Mouse (Mus musculus): Measurements from ENCODE around the gene Cnfn. TPM values are rescaled to one million over a fixed set of nuclear protein-coding genes. Genes with fewer than 3 reads are reported as not detected.
A peak's percentile ranks its signal among the peaks of the same experiment; 100 is the strongest.

The Cnfn gene
- polyA plus RNA-seq (2014; fragmentation: Nextera tagmentation; extraction: Ambion mirVana), result 17.7 and 80.3 TPM in 2 replicates

DNA sequence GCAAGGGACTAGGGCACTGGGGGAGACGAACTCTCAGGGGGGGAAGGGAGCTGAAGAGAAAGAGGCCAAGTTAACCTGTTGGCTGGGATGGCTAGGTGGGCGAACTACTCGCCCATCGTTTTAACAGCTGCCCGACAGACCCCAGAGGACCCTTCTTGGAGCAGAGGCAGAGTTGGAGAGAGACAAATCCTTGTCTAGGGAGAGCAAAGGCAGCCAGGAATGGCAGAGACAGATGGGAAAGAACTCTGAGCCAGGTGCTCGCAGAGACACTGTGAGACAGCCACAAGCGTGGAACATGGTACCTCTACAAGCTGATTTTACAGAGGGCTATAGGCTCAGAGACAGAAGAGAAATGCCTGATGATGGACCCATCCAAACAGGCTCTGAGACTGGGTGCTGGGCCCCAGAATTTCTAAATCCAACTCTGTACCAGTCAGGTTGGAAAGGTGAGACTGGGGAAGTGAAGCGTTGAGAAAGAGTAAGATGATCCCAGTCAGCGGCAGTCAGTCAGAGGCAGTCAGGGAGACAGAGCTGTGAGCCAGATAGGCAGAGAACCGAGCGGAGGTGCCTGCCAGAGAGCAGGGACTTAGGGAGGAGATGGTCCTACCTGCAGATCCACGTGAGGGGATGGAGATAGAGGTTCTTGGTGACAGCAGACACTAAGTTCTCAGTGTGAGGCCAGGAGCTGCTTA is at the start of gene Cnfn:
Gene Cnfn, minus strand, starts transcription at position 667 of the 692 bp plus-strand sequence.
- Histone ChIP-seq H3K9ac (ENCODE audit: low read depth, low read length) (no peak within 1 kb of the TSS), H3K4me3 (ENCODE audit: low read depth, low read length) (no peak within 1 kb of the TSS), H3K36me3 (ENCODE audit: control insufficient read depth, insufficient read depth, low read length) (peaks cover 3% of the 10 kb centered on the region; the same call in 1 of the 2 replicates), H3K27ac (replicated peaks; ENCODE audit: low read depth, low read length) (no peak within 1 kb of the TSS), H3K4me2 (ENCODE audit: low read depth, low read length) (no peak within 1 kb of the TSS), H3K9me3 (ENCODE audit: control insufficient read depth, low read length) (no peaks in the 10 kb centered on the region), H3K27me3 (replicated peaks; ENCODE audit: control insufficient read depth, insufficient read depth, low read length) (peaks cover 33% of the 10 kb centered on the region), H3K4me1 (ENCODE audit: control insufficient read depth, insufficient read depth, low read length) (peaks cover 13% of the 10 kb centered on the region; the same call in 1 of the 2 replicates)
- DNase-seq (ENCODE audit: low spot score) (no peak), ATAC-seq (ENCODE audit: low read depth) (no peak)
- 49% methylated on average over 12 of the region's 12 CpGs for WGBS

DNA sequence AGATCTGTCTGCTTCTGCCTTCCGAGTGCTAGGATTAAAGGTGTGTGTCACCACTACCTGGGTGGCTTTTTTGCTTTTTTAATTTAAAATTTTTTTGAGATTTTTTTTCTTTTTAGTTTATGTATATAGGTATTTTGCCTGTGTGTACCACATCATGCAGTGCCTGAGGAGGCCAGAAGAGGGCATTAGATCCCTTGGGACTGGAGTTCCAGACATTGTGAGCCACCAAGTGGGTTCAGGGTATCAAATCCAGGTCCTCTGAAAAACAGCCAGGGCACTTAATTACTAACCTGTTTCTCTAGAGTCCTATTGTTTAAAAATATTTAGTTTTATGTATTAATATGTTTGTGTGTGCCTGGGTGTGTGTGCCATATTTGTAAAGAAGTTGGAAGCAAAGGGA is 48.1 kb upstream of the Cnfn start:
- 82% methylated on average over 1 of the region's 1 CpGs for WGBS
- no peak overlapping the region for H3K27ac ChIP-seq (replicated peaks; ENCODE audit: low read depth, low read length)
- no peak overlapping the region for H3K9ac ChIP-seq (ENCODE audit: low read depth, low read length)
- peaks cover 6% of the 10 kb centered on the region; the same call in 1 of the 2 replicates for H3K27me3 ChIP-seq (replicated peaks; ENCODE audit: control insufficient read depth, insufficient read depth, low read length)
- no peaks in the 10 kb centered on the region for H3K4me1 ChIP-seq (ENCODE audit: control insufficient read depth, insufficient read depth, low read length)
- H3K4me3 ChIP-seq (ENCODE audit: low read depth, low read length), result no peak overlapping the region
- DNase-seq (ENCODE audit: low spot score) (no peak), ATAC-seq (ENCODE audit: low read depth) (no peak)
- H3K4me2 ChIP-seq (ENCODE audit: low read depth, low read length), result no peak overlapping the region
- no peaks in the 10 kb centered on the region for H3K36me3 ChIP-seq (ENCODE audit: control insufficient read depth, insufficient read depth, low read length)
- H3K9me3 ChIP-seq (ENCODE audit: control insufficient read depth, low read length), result no peaks in the 10 kb centered on the region

DNA sequence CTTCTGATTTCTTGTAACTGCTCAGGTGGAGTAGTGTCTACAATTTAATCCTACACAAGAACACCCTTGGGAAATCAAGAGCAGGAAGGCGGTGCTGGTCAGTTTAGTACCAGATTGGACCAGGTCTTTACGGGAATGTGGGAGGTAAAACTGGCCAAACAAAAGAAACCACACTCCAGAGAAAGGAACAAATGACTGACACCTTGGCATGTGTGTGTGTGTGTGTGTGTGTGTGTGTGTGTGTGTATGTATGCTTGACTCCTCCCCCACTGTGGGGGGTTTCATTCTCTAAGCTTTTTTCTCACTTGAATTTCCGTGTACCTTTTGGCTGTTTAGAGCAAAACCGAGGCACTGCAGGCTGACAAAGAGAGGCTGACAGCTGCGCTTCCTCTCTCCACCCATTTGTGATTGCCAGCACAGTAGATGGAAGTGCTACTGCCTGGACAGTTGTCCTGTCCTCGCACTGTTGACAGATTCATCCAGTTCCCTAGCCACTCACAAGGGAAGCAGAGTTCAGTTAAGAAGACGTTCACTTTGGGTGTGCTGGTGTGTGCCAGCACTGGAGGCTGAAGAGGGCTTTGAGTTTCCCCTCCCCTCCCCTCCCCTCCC is 43.4 kb upstream of the Cnfn start, which contains the start of gene Cxcl17:
Gene Cxcl17, minus strand, starts transcription at position 54 of the 609 bp plus-strand sequence.
- H3K9ac ChIP-seq (ENCODE audit: low read depth, low read length), result no peak within 1 kb of the TSS
- no peaks in the 10 kb centered on the region for H3K9me3 ChIP-seq (ENCODE audit: control insufficient read depth, low read length)
- H3K27me3 ChIP-seq (replicated peaks; ENCODE audit: control insufficient read depth, insufficient read depth, low read length), result no peaks in the 10 kb centered on the region
- no peak within 1 kb of the TSS for H3K27ac ChIP-seq (replicated peaks; ENCODE audit: low read depth, low read length)
- no peaks in the 10 kb centered on the region for H3K36me3 ChIP-seq (ENCODE audit: control insufficient read depth, insufficient read depth, low read length)
- no peak within 1 kb of the TSS for H3K4me3 ChIP-seq (ENCODE audit: low read depth, low read length)
- 34% methylated on average over 7 of the region's 7 CpGs for WGBS
- no peak for ATAC-seq (ENCODE audit: low read depth)
- no peak for DNase-seq (ENCODE audit: low spot score)
- no peak within 1 kb of the TSS for H3K4me2 ChIP-seq (ENCODE audit: low read depth, low read length)
- H3K4me1 ChIP-seq (ENCODE audit: control insufficient read depth, insufficient read depth, low read length), result no peaks in the 10 kb centered on the region

DNA sequence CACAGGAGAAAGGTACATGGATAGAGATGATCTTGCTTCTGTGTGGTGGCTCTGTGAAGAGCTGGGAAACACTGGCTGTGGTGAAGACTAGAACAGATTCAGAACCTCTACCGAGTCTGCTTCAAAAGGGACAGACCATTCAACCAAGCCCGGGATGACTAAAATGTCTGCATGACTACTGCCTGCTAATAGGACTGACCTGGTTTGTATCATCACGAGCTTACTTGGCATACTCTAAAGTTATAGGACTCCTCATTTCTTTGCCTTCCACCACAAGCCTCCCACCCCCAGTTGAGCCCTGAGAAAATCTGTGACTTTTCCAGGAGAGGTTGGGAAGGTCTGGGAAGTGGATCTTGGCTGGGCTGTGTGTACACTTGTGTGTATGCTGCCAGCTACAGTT is 42.3 kb upstream of the Cnfn start:
- Histone ChIP-seq H3K27me3 (replicated peaks; ENCODE audit: control insufficient read depth, insufficient read depth, low read length) (no peaks in the 10 kb centered on the region), H3K4me2 (ENCODE audit: low read depth, low read length) (no peak overlapping the region), H3K36me3 (ENCODE audit: control insufficient read depth, insufficient read depth, low read length) (no peaks in the 10 kb centered on the region), H3K4me1 (ENCODE audit: control insufficient read depth, insufficient read depth, low read length) (no peaks in the 10 kb centered on the region), H3K4me3 (ENCODE audit: low read depth, low read length) (no peak overlapping the region), H3K27ac (replicated peaks; ENCODE audit: low read depth, low read length) (no peak overlapping the region), H3K9me3 (ENCODE audit: control insufficient read depth, low read length) (no peaks in the 10 kb centered on the region), H3K9ac (ENCODE audit: low read depth, low read length) (no peak overlapping the region)
- ATAC-seq (ENCODE audit: low read depth) (no peak), DNase-seq (ENCODE audit: low spot score) (no peak)
- WGBS, result 82% methylated on average over 3 of the region's 3 CpGs

DNA sequence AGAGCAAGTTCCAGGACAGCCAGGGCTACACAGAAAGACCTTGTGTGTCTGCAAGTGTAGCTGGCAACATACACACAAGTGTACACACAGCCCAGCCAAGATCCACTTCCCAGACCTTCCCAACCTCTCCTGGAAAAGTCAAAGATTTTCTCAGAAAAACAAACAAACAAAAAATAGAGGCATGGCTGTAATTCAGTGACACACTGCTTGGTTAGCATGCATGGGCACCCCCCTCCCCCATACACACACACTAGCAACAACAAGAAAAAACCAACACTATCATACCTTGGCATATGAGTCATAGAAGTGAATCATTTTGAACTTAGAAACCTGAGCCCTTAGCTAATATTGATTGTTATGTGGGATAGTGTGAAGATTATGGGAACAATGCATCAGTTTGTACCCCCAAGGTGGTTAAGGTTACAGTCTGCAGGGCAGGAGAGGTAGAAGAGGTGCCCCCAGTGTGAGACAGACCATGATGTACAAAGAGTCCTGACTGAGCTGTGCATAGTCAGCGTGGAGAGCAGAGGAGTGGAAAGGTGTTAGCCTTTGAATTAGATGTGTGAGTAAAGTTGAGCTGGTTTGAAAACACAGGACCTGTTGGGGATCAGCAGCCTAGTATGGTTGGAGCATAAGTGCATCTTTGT is 41.6 kb upstream of the Cnfn start:
- H3K4me1 ChIP-seq (ENCODE audit: control insufficient read depth, insufficient read depth, low read length), result no peaks in the 10 kb centered on the region
- 77% methylated on average over 1 of the region's 1 CpGs for WGBS

DNA sequence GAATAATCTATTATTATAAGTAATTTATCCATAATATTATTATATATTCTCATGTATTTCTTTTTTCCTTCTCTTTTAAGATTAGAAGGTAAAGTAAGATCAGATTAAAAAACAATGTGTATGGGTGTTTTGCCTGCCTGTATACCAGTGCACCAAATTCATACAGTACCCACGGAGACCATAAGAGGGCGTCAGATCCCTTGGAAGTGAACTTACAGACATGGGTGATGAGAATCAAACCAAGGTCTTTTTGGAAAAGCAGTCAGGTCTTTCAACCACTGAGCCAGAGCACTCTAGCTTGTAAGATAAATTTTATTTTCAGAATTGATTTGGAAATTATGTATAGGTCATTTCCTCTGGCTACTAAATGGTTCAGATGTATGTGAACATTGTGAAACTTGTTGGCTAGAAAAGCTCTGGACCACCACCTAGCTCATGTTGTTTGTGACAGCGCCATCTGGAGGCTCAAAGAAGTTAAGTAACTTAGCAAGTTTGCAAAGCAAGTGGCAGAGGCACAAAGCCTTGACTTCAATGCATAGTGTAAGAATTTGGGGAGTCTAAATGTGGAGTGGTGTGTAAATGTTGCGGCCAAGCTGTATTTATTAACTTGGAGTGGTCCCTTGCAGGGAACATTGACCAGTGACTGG is 39.7 kb upstream of the Cnfn start:
- Histone ChIP-seq H3K36me3 (ENCODE audit: control insufficient read depth, insufficient read depth, low read length) (no peaks in the 10 kb centered on the region), H3K4me2 (ENCODE audit: low read depth, low read length) (no peak overlapping the region), H3K4me1 (ENCODE audit: control insufficient read depth, insufficient read depth, low read length) (no peaks in the 10 kb centered on the region), H3K27me3 (replicated peaks; ENCODE audit: control insufficient read depth, insufficient read depth, low read length) (no peaks in the 10 kb centered on the region), H3K9me3 (ENCODE audit: control insufficient read depth, low read length) (no peaks in the 10 kb centered on the region), H3K27ac (replicated peaks; ENCODE audit: low read depth, low read length) (no peak overlapping the region), H3K9ac (ENCODE audit: low read depth, low read length) (no peak overlapping the region), H3K4me3 (ENCODE audit: low read depth, low read length) (no peak overlapping the region)
- ATAC-seq (ENCODE audit: low read depth) (no peak), DNase-seq (ENCODE audit: low spot score) (peak; percentile 27)
- WGBS, result 43% methylated on average over 4 of the region's 4 CpGs

More for the DNA sequence above, 41.6 kb upstream of the Cnfn start:
- DNase-seq (ENCODE audit: low spot score) (no peak), ATAC-seq (ENCODE audit: low read depth) (no peak; the same call in 1 of the 2 replicates)
- Histone ChIP-seq H3K27me3 (replicated peaks; ENCODE audit: control insufficient read depth, insufficient read depth, low read length) (no peaks in the 10 kb centered on the region), H3K36me3 (ENCODE audit: control insufficient read depth, insufficient read depth, low read length) (no peaks in the 10 kb centered on the region), H3K4me3 (ENCODE audit: low read depth, low read length) (no peak overlapping the region), H3K9ac (ENCODE audit: low read depth, low read length) (no peak overlapping the region), H3K27ac (replicated peaks; ENCODE audit: low read depth, low read length) (no peak overlapping the region), H3K4me2 (ENCODE audit: low read depth, low read length) (no peak overlapping the region), H3K9me3 (ENCODE audit: control insufficient read depth, low read length) (no peaks in the 10 kb centered on the region)

DNA sequence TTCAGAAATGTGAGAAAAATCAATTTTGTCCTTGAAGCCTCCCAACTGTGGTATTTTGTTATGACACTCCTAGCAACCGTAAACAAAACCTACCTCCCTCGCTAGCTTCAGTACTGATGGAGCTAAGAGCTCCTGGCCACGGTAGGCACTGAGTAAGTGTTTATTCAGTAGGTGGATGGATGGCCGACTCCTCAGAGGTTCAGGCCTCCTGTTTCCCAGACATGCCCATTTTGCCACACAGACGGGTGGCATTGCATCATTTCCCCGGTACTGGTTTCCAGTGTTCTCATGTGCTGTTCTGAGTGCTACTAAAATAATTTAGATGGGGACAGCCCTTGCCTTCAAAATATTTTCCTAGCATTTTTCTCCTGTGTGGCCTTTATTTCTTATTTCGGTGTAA is 36.9 kb upstream of the Cnfn start:
- Histone ChIP-seq H3K9me3 (ENCODE audit: control insufficient read depth, low read length) (no peaks in the 10 kb centered on the region), H3K36me3 (ENCODE audit: control insufficient read depth, insufficient read depth, low read length) (no peaks in the 10 kb centered on the region), H3K9ac (ENCODE audit: low read depth, low read length) (no peak overlapping the region), H3K27ac (replicated peaks; ENCODE audit: low read depth, low read length) (no peak overlapping the region), H3K4me2 (ENCODE audit: low read depth, low read length) (no peak overlapping the region), H3K4me1 (ENCODE audit: control insufficient read depth, insufficient read depth, low read length) (no peaks in the 10 kb centered on the region), H3K4me3 (ENCODE audit: low read depth, low read length) (no peak overlapping the region), H3K27me3 (replicated peaks; ENCODE audit: control insufficient read depth, insufficient read depth, low read length) (no peaks in the 10 kb centered on the region)
- DNase-seq (ENCODE audit: low spot score) (no peak), ATAC-seq (ENCODE audit: low read depth) (no peak)
- 89% methylated on average over 7 of the region's 7 CpGs for WGBS

DNA sequence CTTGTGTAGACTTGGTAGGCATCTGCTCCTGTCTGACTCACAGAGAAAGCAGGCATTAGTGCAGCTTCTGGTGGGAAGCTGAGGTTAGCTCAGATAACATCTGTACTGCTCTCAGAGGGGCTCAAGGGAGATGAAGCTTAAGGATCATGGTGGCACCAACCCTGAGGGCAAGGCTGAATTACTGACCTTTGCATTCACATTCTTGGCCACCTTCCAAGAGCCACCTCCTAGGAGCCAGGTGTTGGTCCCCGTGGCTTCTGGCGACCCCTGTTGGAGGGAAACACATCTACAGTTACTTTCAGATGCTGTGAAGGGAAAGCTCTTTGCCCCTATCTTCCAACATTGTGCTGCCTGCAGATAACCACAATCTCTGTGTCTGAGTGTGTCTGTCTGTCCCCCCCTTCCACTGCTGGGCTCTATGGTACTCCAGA is 33.2 kb upstream of the Cnfn start:
- H3K4me2 ChIP-seq (ENCODE audit: low read depth, low read length), result no peak overlapping the region
- peak; percentile 69 for DNase-seq (ENCODE audit: low spot score)
- WGBS, result 0% methylated on average over 2 of the region's 2 CpGs
- 0 out of 2 replicates have a peak overlapping the region, but pooled peaks have one; percentile 1 for H3K27ac ChIP-seq (replicated peaks; ENCODE audit: low read depth, low read length)
- H3K9ac ChIP-seq (ENCODE audit: low read depth, low read length), result no peak overlapping the region
- H3K9me3 ChIP-seq (ENCODE audit: control insufficient read depth, low read length), result no peaks in the 10 kb centered on the region
- H3K27me3 ChIP-seq (replicated peaks; ENCODE audit: control insufficient read depth, insufficient read depth, low read length), result no peaks in the 10 kb centered on the region
- no peak overlapping the region for H3K4me3 ChIP-seq (ENCODE audit: low read depth, low read length)
- ATAC-seq (ENCODE audit: low read depth), result peak; percentile 18; the same call in 1 of the 2 replicates
- H3K4me1 ChIP-seq (ENCODE audit: control insufficient read depth, insufficient read depth, low read length), result no peaks in the 10 kb centered on the region
- no peaks in the 10 kb centered on the region for H3K36me3 ChIP-seq (ENCODE audit: control insufficient read depth, insufficient read depth, low read length)
